Mouse (Mus musculus) kidney, adult 9 months (tissue): ENCODE results near the gene Apon.
"Not testable (repeated sequence)": the region's sequence is repeated elsewhere in the genome, so short reads cannot be mapped to it uniquely, and the experiment has no call there.

Experiments used
- DNase-seq: peaks from one replicate; pipeline ENCODE4 v3.0.0; 2022

Gene Apon

GRCm38 (mm10) chr10:128236321-128236720, 17.6 kb upstream of the Apon start:
- no peak for DNase-seq

DNA sequence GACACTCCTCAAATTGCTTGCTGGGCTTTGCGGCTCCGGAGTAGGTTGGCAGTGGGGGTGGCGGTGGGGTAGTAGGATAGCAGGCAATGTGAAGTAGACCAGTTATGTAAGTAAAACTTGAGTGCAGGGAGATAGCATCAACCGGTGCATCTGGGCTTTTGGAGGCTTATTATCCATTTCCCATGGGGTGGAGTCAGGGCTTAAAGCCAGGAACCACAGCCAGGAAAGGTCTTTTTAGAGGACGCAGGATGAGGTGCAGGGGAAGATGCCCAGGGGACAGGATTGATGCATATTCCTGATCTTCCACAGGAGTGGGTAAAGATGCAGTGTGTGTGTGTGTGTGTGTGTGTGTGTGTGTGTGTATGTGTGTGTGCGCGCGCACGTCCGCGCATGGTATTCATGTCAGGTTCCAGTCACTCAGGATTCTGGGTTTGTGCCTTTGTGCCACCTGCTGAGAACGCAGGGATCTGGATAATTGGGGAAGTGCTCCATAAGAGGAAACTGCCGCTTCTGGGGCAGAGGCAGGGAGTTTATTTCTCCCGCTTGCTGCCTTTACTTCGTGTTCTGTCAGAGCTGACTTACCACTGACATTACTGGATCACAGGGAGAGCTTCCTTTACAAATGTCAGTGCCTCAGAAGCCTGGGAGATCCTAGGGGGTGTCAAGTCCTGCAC, 16.0 kb upstream of the Apon start:
- DNase-seq, result peak; percentile 16

DNA sequence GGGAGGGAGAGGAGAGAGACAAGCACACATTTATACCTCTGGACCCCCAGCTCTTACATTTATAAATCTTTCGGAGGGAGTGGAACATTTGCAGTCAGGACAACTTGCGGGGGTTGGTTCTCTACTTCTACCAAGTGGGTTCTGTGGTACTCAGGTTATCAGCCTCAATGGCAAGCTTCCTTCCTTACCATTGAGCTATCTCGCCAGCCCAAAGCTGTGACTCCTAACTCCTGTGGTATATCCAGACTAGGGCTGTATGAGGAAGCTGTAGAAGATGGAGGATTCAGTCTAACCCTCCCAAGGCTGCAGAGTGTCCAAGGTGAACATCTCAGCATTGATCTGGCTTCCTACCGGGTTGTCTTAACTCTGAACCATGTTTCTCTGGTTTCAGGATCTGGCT, 14.8 kb upstream of the Apon start:
- DNase-seq, result no peak

DNA sequence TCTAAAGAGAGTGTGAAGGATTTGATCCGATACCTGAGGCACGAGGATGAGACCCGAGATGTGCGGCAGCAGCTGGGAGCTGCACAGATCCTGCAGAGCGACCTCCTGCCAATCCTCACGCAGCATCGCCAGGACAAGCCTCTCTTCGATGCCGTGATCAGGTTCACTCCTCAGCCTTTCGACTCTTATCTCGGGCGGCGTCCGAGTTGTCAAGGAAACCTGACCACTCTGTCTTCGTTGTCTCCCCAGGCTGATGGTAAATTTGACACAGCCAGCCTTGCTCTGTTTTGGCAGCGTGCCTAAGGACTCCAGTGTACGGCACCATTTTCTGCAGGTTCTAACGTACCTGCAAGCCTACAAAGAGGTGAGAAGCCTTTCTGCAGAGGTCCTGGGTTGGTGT, 13.8 kb upstream of the Apon start:
- no peak for DNase-seq

GRCm38 (mm10) chr10:128243252-128243651, 10.6 kb upstream of the Apon start:
- DNase-seq, result no peak

GRCm38 (mm10) chr10:128244121-128244520, 9.8 kb upstream of the Apon start:
- DNase-seq, result no peak

- peak; percentile 64 for DNase-seq
Observed at GRCm38 (mm10) chr10:128247020-128247732, 6.7 kb upstream of the Apon start.

- DNase-seq, result no peak
Observed at GRCm38 (mm10) chr10:128250565-128250964, 3.3 kb upstream of the Apon start.

- no peak for DNase-seq
Observed at GRCm38 (mm10) chr10:128255925-128256324, 2.0 kb downstream of the Apon start.

- no peak for DNase-seq
Observed at GRCm38 (mm10) chr10:128256328-128256727, 2.4 kb downstream of the Apon start.

GRCm38 (mm10) chr10:128258953-128259352, 5.1 kb downstream of the Apon start:
- no peak for DNase-seq

- no peak for DNase-seq
Observed at GRCm38 (mm10) chr10:128259946-128260345, 6.0 kb downstream of the Apon start.

DNA sequence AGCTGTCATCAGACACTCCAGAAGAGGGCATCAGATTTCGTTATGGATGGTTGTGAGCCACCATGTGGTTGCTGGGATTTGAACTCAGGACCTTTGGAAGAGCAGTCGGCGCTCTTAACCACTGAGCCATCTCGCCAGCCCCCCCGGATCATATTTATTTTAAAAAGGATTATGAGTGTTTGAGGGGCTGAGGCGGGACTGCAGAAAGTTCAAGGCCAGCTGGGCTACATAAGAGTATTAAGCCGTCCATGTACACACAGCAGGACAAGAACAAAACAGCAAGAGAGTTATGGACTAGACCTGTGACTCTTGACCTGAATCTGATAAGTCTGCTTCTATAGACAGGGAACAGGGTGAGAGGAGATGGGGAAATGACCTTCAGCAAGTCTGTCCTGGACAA, 6.5 kb downstream of the Apon start:
- not testable (repeated sequence) for DNase-seq

- no peak for DNase-seq
Observed at GRCm38 (mm10) chr10:128262300-128262699, 8.4 kb downstream of the Apon start.

- no peak for DNase-seq
Observed at GRCm38 (mm10) chr10:128263393-128264310, 9.8 kb downstream of the Apon start.

DNA sequence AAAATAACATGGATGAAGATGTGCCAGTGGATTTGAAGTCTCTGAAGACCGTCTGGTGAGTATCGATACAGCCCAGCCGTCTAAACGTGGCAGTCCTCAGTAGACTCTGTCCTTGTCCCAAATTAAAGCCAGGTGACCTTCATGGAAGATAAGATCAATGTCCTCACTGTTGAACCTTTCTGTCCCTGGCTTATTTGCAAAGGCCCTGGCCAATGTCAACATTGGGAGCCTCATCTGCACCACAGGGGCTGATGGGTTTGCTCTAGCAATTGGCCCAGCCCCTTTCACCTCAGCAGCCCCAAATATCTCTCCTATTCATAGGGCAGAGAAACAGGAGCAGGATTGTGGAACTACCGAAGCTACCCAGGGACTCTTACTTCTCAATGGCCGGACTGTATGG, 14.5 kb downstream of the Apon start, which contains the start of gene Apof:
Apof (plus strand) TSS at position 301 of the 400 bp plus-strand sequence.
- DNase-seq, result no peak

DNA sequence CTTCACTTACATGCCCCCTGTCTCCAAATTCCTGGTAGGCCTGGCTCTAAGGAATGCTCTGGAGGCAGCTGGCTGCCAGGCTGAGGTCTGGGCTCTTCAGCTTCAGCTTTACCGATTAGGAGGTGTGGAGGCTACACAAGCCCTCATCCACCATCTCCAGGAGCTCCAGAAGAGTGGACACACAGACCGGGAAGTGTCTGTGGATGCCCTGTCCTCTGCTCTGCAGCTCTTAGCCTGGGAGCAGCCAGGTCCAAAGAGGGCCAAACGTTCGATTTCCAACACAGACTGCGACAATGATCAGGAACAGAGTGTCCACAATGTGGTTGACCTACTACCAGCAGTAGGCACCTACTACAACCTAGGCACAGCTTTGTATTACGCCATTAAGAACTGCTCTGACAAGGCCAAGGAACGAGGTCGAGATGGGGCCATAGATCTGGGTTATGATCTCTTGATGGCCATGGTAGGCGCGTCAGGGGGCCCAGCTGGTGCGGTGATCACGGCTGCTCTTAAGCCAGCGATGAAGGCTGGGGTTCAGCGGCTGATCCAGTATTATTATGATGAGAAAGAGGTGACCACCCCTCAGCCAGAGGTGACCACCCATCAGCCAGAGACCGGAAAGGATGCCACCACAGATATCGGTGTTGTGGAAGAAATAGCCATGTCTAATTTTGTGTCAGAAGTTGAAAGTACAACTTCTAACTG, 15.5 kb downstream of the Apon start:
- no peak for DNase-seq

DNA sequence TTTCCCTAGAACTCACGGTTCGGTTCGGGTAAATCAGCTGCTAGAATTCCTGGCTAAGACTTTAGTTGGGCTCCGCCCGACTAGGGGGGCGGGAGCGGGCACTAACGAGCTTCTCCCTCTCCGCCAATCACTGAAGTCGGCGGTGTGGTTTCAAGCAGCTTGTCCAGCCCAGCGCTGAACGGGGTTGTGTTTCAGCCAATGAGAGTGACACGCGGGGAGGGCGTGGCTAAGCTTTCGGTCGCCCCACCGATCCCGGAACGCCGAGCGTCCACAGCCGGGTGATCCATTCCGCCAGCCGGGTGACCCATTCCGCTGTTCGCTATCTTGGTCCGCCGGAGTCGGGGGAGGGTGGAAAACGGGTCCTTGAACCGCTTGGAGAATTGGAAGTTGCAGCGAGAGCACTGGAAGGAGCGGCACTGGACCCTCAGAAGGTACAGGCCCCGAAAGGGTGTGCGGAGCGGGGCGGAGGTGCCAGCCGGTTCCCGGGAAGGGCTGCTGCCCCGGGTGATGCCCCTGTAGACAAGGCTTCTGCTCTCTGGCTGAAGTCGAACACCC, 16.5 kb downstream of the Apon start, which contains the start of gene Stat2:
Stat2 (plus strand) TSS at position 273 of the 555 bp plus-strand sequence.
- peak; percentile 99 for DNase-seq

- DNase-seq, result no peak
Observed at GRCm38 (mm10) chr10:128270866-128271265, 17.0 kb downstream of the Apon start.

GRCm38 (mm10) chr10:128271883-128272282, 18.0 kb downstream of the Apon start:
- DNase-seq, result peak; percentile 40

- DNase-seq, result not testable (repeated sequence)
Observed at GRCm38 (mm10) chr10:128272819-128273439, 19.0 kb downstream of the Apon start.

DNA sequence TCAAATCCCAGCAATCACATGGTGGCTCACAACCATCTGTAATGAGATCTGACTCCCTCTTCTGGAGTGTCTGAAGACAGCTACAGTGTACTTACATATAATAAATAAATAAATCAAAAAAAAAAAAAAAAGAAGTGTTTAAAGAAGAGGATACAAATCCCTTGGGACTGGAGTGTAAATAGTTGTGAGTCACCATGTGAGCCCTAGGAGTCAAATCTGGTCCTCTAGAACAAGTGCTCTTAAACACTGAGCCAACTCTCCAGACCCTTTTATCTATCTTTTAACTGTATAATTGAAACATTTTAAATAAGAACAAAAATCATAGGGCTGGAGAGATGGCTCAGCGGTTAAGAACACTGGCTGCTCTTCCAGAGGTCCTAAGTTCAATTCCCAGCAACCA, 21.5 kb downstream of the Apon start:
- not testable (repeated sequence) for DNase-seq
